Mouse (Mus musculus) lung, postnatal 25 days (tissue): ENCODE results near the gene Chchd3.

Source experiments
- DNase-seq: peaks from one replicate; pipeline ENCODE4 v3.0.0; 2022; ENCODE audit warnings: low spot score

Chchd3 gene

GRCm38 (mm10) chr6:32797525-32797924, 262.5 kb downstream of the Chchd3 start:
- DNase-seq: no peak

DNA sequence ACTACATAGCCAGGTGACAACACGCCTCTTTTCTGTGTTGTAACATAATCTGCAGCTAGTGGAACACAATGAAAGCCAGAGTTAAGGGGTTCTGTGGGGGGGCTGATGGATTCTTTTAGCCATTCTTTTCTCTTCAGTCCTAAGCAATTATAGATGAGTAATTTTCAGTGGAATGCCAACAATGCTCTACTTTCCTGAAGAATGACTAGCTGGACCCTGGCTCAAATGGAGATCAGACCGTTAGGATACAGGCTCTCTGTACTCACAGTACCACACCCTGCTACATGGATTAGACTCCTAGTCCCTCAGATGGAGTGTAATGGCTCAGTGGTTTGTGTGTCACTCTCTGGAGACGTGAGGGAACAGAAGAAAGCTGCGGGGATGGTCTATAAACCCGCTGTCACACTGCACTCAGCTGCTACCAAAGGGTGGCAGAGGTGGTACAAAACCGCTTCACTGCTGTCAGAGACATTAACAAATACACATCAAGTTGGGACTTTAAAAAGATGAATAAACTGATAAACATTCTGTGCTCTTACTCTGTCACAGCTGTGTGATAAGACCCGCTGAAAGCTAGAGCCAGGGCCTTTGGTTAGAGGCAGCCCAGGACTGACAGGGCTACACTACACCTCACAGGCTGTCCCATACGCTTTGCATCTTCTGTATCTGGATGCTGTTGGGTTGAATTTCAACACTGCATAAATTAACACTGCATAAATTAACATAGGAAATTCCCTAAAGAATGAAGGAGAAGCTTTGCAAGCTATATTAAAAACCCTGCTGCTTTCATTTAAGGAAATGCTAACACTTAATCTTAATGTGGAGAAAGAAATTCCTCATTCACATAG, 264.2 kb downstream of the Chchd3 start:
- DNase-seq: no peak

- no peak for DNase-seq
These were observed 266.5 kb downstream of the Chchd3 start for GRCm38 (mm10) chr6:32793575-32793974.

GRCm38 (mm10) chr6:32793163-32793562, 266.9 kb downstream of the Chchd3 start:
- DNase-seq: no peak

- no peak for DNase-seq
These were observed 269.6 kb downstream of the Chchd3 start for GRCm38 (mm10) chr6:32790487-32790886.

- DNase-seq: no peak
These were observed 272.7 kb downstream of the Chchd3 start for GRCm38 (mm10) chr6:32787399-32787798.

- DNase-seq: no peak
These were observed 273.9 kb downstream of the Chchd3 start for GRCm38 (mm10) chr6:32786196-32786595.

DNA sequence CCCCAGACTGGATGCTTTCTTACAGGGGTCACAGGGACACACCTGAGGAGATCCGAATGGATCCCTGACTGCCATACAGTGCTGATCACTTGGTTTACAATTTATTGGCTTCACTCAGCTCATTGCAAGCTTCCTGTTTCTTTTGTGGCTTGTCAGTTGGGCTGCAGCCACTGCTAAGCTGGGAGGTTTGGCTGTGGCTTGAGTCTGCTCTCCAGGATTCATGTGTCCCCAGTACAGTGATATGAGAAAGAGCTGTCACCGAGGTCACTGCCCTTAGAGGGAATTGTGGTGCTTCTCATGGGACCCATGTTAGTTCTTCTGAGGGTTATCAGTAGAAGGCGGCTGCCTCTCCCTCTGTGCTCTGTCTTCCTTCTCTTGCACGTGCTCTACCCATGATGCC, 277.0 kb downstream of the Chchd3 start:
- no peak for DNase-seq

- no peak for DNase-seq
These were observed 279.5 kb downstream of the Chchd3 start for GRCm38 (mm10) chr6:32780602-32781001.

GRCm38 (mm10) chr6:32776384-32776783, 283.7 kb downstream of the Chchd3 start:
- DNase-seq: no peak

DNA sequence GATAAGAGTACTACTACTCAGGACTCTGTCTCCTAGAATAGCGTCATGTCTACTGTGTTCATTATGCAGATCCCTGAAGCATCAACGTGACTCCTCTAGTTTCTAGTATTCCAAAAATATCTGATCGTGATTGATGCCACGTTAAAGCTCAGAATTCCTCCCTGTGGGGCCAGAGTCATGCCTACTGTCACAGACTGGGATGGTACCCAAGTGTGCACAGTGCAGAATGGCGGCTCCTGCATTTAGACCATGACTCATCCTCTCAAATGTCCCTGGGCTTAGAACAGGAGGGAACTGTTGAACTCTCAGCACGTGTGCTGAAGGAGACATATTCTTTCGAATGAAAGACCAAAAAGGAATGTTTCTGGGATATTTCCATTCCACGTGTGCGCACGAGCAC, 305.5 kb downstream of the Chchd3 start:
- no peak for DNase-seq

DNA sequence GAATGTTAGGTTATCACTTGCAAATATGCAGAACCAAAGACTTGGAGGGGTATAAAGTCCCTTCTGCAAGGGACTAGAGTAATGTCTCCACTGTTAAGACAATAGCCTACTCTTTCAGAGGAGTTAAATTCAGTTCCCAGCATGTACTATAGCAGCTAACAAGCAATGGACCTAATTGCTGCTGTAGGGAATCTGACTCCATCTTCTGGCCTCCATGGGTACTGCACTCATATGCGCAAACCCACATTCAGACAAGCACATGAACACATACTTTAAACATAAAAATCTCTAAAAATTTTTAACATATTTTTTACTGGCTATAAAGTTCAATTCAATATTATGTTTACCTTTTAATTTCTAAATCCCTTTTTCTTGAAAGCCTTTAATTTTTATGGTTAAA, 310.2 kb downstream of the Chchd3 start:
- no peak for DNase-seq

GRCm38 (mm10) chr6:32748777-32749176, 311.3 kb downstream of the Chchd3 start:
- DNase-seq: no peak

- no peak for DNase-seq
These were observed 312.7 kb downstream of the Chchd3 start for GRCm38 (mm10) chr6:32747333-32747732.
